Mouse (Mus musculus): Measurements from ENCODE around the gene Tmem259. TPM values are rescaled to one million over a fixed set of nuclear protein-coding genes. Genes with fewer than 3 reads are reported as not detected.

The Tmem259 gene
- polyA plus RNA-seq, 1 experiment from 2014 or later, result 8.2 TPM

DNA sequence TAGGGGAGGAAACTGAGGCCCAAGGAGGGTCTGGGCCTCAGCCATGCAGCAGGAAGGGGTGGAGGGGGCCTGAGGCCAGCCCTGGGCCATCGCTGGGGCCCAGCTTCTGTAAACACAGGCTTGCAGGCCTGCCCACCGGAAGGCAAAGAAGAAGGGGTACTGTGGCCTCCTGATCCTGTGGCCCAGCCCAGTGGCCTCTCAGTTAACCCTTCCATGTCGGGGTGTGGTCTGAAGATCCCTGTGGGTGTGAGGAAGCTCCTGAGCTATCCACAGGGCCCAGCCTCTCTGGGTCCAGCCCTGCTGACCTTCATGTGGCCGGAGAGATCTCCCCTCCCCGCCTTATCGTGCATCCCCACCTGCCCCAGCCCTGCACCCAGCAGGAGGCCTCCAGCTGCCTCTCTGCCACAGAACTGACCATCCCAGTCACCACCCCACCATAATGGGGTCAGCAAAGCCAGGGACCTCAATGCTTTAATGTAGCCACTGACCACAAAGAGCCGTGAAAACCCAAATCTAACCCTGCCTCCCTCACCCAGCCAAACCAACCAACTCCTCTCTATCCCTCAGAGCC lies 37.3 kb downstream of the Tmem259 start:
- Histone ChIP-seq H3K4me2 (peak overlapping the region; percentile 60), H3K9me3 (replicated peaks) (no peaks in the 10 kb centered on the region), H3K27ac (peak overlapping the region; percentile 84), H3K9ac (peak overlapping the region; percentile 68), H3K27me3 (no peaks in the 10 kb centered on the region), H3K36me3 (peaks cover 38% of the 10 kb centered on the region), H3K4me1 (replicated peaks) (peaks cover 84% of the 10 kb centered on the region), H3K4me3 (replicated peaks) (peak overlapping the region; percentile 31; the same call in 1 of the 2 replicates)
- DNase-seq, result peak; percentile 72
- 6% methylated on average over 7 of the region's 7 CpGs for WGBS (ENCODE audit: insufficient replicate concordance)
- peak; percentile 74 for ATAC-seq (ENCODE audit: low read depth)

DNA sequence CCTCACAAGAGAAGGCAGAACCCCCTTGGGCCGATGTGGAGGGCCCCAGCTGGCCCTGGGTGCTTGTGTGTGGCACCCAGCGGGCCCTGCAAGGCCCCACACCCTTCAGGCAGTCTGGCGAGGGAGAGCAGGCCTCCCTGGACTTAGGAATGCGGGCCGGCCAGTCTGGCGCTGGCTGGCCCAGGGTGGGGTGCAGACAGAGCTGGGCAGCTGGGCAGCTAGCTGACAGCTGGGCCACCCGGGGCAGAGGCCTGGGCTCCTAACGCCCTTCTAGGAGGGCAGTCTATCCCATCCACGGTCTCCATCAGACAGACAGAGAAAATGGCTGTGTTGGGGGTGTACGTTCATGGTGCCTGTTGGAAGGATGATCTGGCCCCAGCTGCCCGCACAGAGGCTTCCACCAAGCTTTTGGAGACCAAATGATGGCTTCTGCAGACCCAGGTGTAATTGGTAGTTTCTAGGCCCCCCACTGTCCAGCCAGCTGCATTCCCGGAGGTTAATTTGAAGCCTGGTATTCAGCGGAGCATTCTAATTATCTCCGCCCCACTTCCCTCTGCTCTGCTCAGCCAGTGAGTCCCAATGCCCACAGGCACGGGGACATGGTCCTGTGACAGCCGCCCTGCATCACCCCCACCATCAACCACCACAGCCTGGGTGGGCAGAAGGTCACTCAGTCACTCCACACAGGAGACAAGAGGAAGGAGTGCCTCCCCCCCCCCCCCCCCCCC lies 38.5 kb downstream of the Tmem259 start:
- WGBS (ENCODE audit: insufficient replicate concordance), result 52% methylated on average over 16 of the region's 16 CpGs
- Histone ChIP-seq H3K4me1 (replicated peaks) (peaks cover 94% of the 10 kb centered on the region), H3K9ac (peak overlapping the region; percentile 68; the same call in 1 of the 2 replicates), H3K4me2 (peak overlapping the region; percentile 60), H3K27me3 (no peaks in the 10 kb centered on the region), H3K9me3 (replicated peaks) (no peaks in the 10 kb centered on the region), H3K4me3 (replicated peaks) (no peak overlapping the region), H3K27ac (peak overlapping the region; percentile 84), H3K36me3 (peaks cover 27% of the 10 kb centered on the region)
- DNase-seq (no peak), ATAC-seq (ENCODE audit: low read depth) (no peak)

DNA sequence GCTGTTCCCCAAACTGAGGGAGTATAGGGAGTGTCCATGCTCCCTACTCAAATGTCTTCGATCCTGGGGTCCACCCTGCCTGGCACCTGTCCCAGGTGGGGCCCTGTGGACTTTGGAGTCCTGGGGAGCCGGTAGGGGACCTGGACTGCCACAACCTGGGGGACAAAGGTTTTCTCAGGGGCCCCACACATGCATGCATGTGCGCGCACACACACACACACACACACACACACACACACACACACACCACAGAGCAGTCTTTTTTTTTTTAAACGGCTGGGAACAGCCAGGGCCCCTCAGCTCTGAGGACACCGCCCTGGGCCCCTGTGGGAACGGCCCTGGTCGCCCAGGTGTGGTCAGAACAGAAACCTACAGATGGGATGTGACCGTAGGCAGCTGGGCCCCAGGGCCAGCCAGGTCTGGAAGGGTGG lies 40.6 kb downstream of the Tmem259 start:
- H3K27me3 ChIP-seq, result no peaks in the 10 kb centered on the region
- WGBS (ENCODE audit: insufficient replicate concordance), result 39% methylated on average over 9 of the region's 9 CpGs
- DNase-seq, result no peak
- no peak overlapping the region for H3K4me3 ChIP-seq (replicated peaks)
- peaks cover 17% of the 10 kb centered on the region for H3K36me3 ChIP-seq
- peak overlapping the region; percentile 70 for H3K27ac ChIP-seq
- H3K9me3 ChIP-seq (replicated peaks), result no peaks in the 10 kb centered on the region
- H3K4me2 ChIP-seq, result 0 out of 2 replicates have a peak overlapping the region, but pooled peaks have one; percentile 21
- H3K4me1 ChIP-seq (replicated peaks), result peaks cover 96% of the 10 kb centered on the region
- ATAC-seq (ENCODE audit: low read depth), result no peak
- peak overlapping the region; percentile 49 for H3K9ac ChIP-seq

DNA sequence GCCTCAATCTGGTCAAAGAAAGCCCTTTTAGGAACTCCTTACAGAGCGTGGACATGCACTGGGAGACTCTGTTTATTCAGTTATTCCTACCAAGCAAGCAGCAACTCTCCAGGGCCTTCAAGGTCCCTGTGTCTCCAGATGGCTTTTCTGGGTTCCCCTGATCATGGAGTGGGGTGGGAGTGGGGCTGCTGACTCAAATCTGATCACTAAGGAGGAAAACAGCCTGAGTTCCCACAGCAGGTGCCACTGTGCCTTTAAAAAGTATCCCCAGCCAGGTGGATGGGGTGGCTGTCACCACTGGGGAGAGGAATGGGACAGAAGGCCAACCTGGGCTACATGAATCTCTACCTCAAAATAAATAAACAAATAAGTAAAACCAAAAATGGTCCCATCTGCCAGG lies 41.1 kb downstream of the Tmem259 start:
- peaks cover 18% of the 10 kb centered on the region for H3K36me3 ChIP-seq
- WGBS (ENCODE audit: insufficient replicate concordance), result 69% methylated on average over 1 of the region's 1 CpGs
- no peak for DNase-seq
- peak overlapping the region; percentile 47 for H3K27ac ChIP-seq
- H3K4me2 ChIP-seq, result 0 out of 2 replicates have a peak overlapping the region, but pooled peaks have one; percentile 21
- no peaks in the 10 kb centered on the region for H3K9me3 ChIP-seq (replicated peaks)
- 0 out of 2 replicates have a peak overlapping the region, but pooled peaks have one; percentile 49 for H3K9ac ChIP-seq
- H3K4me3 ChIP-seq (replicated peaks), result no peak overlapping the region
- no peaks in the 10 kb centered on the region for H3K27me3 ChIP-seq
- peaks cover 98% of the 10 kb centered on the region for H3K4me1 ChIP-seq (replicated peaks)
- ATAC-seq (ENCODE audit: low read depth), result no peak

DNA sequence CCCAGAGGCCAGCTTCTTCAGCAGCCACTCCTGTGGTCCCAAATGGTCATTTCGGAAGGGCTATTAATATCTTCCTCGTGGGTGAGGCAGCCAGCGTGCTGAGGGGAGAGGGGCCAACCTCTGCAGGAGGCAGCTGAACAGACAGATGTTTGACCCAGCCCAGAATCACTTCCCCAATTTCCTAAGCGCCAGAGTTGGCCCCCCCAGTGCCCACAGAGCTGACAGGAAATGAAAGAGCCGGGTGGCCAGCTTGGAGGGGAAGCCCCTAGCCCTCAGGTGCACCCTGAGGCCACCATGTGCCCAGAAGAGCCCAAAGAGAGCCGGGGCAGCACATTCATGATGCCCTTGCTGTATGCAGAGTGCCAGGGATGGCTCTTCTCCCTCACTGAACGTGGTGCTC lies 43.4 kb downstream of the Tmem259 start:
- DNase-seq (no peak), ATAC-seq (ENCODE audit: low read depth) (no peak)
- Histone ChIP-seq H3K4me3 (replicated peaks) (no peak overlapping the region), H3K4me1 (replicated peaks) (peaks cover 99% of the 10 kb centered on the region), H3K4me2 (no peak overlapping the region), H3K9me3 (replicated peaks) (no peaks in the 10 kb centered on the region), H3K27me3 (no peaks in the 10 kb centered on the region), H3K27ac (no peak overlapping the region), H3K36me3 (peaks cover 20% of the 10 kb centered on the region), H3K9ac (no peak overlapping the region)
- 28% methylated on average over 7 of the region's 7 CpGs for WGBS (ENCODE audit: insufficient replicate concordance)

DNA sequence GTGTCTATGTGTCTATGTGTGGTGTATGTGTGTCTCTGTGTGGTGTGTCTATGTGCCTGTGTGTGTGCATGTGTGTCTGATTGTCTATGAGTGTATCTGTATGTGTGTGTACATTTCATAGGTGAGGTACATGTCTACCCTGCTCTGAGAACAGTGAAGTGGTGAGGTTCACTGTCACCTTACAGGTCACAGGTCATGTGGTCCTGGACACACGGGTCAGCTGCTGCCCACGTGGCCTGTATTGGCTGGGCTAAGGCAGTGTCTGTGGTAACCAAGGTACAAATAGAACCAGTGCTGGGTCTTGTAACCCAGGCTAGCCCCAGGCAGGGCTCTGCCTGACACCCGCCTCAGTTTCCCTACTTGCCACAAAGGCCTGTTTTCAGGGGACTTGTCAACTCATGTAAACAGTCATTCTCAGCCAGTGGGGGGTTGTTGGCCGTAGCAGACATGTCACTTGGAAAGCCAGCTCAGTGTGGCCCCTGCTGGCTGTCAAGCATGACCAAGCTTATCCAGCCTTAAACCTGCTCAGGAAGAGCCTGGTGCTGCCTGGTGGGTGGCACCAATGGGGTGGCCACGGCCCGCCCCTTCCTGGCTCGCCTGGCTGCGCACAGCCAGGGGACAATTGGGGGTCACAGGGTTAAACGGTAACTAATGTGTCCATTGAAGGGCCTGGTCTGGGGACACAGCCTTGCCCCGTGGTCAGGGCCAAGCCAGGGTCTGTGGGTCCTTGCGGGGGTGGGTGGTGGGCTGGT lies 46.2 kb downstream of the Tmem259 start:
- H3K4me2 ChIP-seq, result peak overlapping the region; percentile 6; the same call in 1 of the 2 replicates

DNA sequence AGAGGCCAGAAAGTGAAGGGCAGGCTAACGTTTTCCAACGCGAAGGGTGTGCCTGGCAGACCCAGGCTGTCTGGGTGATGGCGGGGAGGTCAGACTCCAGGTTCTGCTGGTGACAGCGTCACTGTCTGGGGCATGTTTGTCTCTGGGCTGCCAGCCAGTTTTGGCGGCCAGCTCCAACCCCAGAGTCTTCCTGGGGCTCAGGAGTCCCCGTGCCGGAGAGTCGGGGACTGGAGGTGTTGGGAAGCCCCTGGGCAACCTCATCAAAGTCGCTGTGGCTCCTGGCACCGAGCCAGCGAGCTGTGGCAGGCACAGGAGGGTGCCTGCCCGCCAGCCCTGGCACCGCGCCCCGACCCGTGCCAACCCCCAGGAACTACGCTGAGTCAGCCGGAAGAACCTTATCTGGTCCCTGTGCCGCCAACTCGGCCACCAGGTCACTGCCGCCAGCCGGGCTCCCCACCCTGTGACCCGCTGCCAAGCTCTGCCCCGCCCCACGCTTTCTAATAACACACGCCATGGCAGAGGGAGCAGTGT lies 47.2 kb downstream of the Tmem259 start:
- 0 out of 2 replicates have a peak, but pooled peaks have one; percentile 7 for ATAC-seq (ENCODE audit: low read depth)
- no peak overlapping the region for H3K4me3 ChIP-seq (replicated peaks)
- WGBS (ENCODE audit: insufficient replicate concordance), result 61% methylated on average over 27 of the region's 27 CpGs
- no peak for DNase-seq
- H3K9ac ChIP-seq, result peak overlapping the region; percentile 13; the same call in 1 of the 2 replicates
- peaks cover 98% of the 10 kb centered on the region for H3K4me1 ChIP-seq (replicated peaks)
- H3K36me3 ChIP-seq, result peaks cover 54% of the 10 kb centered on the region
- peak overlapping the region; percentile 19; the same call in 1 of the 2 replicates for H3K4me2 ChIP-seq
- H3K27ac ChIP-seq, result peak overlapping the region; percentile 75
- H3K27me3 ChIP-seq, result no peaks in the 10 kb centered on the region
- H3K9me3 ChIP-seq (replicated peaks), result no peaks in the 10 kb centered on the region

More for the DNA sequence above, 46.2 kb downstream of the Tmem259 start:
- H3K4me3 ChIP-seq (replicated peaks), result no peak overlapping the region
- ATAC-seq (ENCODE audit: low read depth) (peak; percentile 47), DNase-seq (no peak)
- WGBS (ENCODE audit: insufficient replicate concordance), result 68% methylated on average over 11 of the region's 11 CpGs
- peaks cover 98% of the 10 kb centered on the region for H3K4me1 ChIP-seq (replicated peaks)
- no peaks in the 10 kb centered on the region for H3K9me3 ChIP-seq (replicated peaks)
- no peak overlapping the region for H3K9ac ChIP-seq
- H3K27ac ChIP-seq, result peak overlapping the region; percentile 75
- no peaks in the 10 kb centered on the region for H3K27me3 ChIP-seq
- H3K36me3 ChIP-seq, result peaks cover 45% of the 10 kb centered on the region

DNA sequence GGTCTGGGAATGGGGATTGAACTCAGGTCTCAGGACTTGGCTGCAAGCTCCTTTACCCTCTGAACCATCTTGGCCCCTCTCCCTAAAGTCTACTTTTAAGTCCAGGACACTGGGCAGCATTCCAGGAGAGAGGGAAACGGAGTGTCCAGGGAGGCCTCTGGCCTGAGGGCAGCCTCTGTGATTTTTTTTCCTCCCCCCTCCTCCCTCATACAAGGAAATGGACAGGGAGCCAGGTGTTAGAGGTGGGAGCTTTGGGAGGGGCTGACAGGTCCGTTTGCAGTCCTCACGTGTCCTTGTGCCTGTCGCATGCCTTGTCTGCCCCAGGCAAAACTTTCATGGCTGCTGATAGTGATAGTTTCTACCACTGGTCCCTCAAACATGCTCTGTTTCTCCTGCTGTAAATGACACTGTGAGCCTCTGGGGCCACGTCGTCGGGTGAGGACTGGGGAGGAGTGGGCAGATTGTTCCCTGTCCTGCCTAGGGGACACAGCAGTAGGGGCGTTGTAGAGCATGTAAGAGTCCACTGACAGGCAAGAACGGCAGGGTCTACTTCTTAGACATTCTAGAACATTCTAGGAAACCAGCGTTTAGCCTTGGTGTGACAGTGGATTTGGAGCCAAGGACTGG lies 47.7 kb downstream of the Tmem259 start:
- no peak overlapping the region for H3K4me3 ChIP-seq (replicated peaks)
- DNase-seq (no peak), ATAC-seq (ENCODE audit: low read depth) (no peak)
- H3K36me3 ChIP-seq, result peaks cover 57% of the 10 kb centered on the region
- peaks cover 99% of the 10 kb centered on the region for H3K4me1 ChIP-seq (replicated peaks)
- no peaks in the 10 kb centered on the region for H3K9me3 ChIP-seq (replicated peaks)
- H3K27ac ChIP-seq, result peak overlapping the region; percentile 75
- no peaks in the 10 kb centered on the region for H3K27me3 ChIP-seq
- peak overlapping the region; percentile 19; the same call in 1 of the 2 replicates for H3K4me2 ChIP-seq
- 61% methylated on average over 10 of the region's 10 CpGs for WGBS (ENCODE audit: insufficient replicate concordance)
- H3K9ac ChIP-seq, result no peak overlapping the region

DNA sequence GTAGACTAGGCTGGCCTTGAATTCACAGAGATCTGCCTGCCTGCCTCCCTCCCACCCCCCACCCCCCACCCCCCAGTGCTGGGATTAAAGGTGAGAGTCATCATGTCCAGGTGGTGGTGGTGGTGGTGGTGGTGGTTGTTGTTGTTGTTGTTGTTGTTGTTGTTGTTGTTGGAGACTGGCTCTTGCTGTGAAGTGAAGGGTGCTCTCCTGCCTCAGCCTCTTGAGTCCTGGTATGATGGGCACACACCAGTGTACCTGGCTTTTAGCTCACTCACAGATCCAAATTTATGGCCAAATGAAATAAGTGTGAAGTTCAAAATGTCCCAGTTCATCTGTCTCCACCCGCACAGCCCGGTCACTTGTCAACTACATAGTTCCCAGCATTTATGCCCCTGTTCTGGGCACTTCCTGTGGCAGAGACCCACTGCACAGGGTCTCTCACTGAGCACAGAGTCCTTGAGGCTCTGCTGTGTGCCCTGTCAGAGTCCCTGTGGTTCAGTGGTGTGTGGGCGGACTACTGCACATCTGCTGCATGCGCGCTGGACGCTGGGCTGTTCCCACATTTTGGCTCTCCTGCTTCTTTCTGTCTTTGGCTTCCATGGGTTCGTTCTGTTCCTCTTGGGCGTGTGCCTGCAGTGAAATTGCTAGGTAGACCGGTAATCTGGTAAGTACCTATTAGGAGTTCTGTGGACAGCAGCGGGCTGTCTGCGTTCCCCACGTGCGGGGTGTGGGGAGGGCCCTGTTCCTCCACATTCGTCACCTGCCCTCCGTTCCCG lies 49.1 kb downstream of the Tmem259 start:
- Histone ChIP-seq H3K4me3 (replicated peaks) (no peak overlapping the region), H3K9ac (no peak overlapping the region), H3K27me3 (no peaks in the 10 kb centered on the region), H3K4me1 (replicated peaks) (peaks cover 98% of the 10 kb centered on the region), H3K36me3 (peaks cover 65% of the 10 kb centered on the region), H3K4me2 (no peak overlapping the region), H3K27ac (peak overlapping the region; percentile 10; the same call in 1 of the 2 replicates), H3K9me3 (replicated peaks) (no peaks in the 10 kb centered on the region)
- ATAC-seq (ENCODE audit: low read depth) (no peak), DNase-seq (no peak)
- 84% methylated on average over 16 of the region's 16 CpGs for WGBS (ENCODE audit: insufficient replicate concordance)

DNA sequence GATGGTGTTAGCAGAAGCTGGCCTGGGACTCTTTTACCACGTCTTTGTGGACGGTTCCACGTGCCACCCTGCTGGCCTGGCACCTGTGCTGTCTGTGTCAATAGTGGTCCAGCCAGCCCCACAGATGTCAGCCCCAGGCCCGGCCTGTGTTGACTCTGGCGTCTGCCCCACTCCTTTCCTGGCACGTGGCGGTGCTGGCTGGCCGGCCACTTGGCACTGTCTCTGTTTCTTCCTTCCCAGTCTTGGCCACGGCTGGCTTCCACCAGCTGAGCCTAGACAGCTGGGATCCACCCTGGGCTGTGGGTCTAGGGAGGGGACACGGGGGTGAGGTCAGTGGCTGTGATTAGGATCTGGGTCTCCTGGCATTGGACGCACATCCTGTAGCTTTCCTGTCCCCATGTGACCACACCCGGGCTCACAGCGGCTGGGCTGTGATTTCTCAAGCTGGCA lies 49.8 kb downstream of the Tmem259 start:
- peaks cover 59% of the 10 kb centered on the region for H3K36me3 ChIP-seq
- no peak for DNase-seq
- no peaks in the 10 kb centered on the region for H3K27me3 ChIP-seq
- H3K9me3 ChIP-seq (replicated peaks), result no peaks in the 10 kb centered on the region
- no peak for ATAC-seq (ENCODE audit: low read depth)
- no peak overlapping the region for H3K9ac ChIP-seq
- no peak overlapping the region for H3K4me3 ChIP-seq (replicated peaks)
- H3K4me1 ChIP-seq (replicated peaks), result peaks cover 98% of the 10 kb centered on the region
- WGBS (ENCODE audit: insufficient replicate concordance), result 58% methylated on average over 13 of the region's 13 CpGs
- no peak overlapping the region for H3K4me2 ChIP-seq
- H3K27ac ChIP-seq, result peak overlapping the region; percentile 10; the same call in 1 of the 2 replicates
